Mouse (Mus musculus) myocyte (in vitro differentiated cells): Measurements from ENCODE around the gene Ada. TPM values are rescaled to one million over a fixed set of nuclear protein-coding genes. Genes with fewer than 3 reads are reported as not detected.

ENCODE experiments used
- H3K27me3 ChIP-seq: one replicate; pipeline ENCODE4 v1.6.1; 2011; ENCODE audit not compliant: control insufficient read depth, insufficient read depth, insufficient read length
- H3K36me3 ChIP-seq: one replicate; pipeline ENCODE4 v1.6.1; 2011; ENCODE audit not compliant: control insufficient read depth, insufficient read depth
- H3K4me2 ChIP-seq: one replicate; pipeline ENCODE4 v1.6.1; 2011; ENCODE audit warnings: low read depth, control low read depth
- H3K4me3 ChIP-seq: one replicate; pipeline ENCODE4 v1.5.1; 2011; ENCODE audit warnings: mild to moderate bottlenecking, control low read depth, moderate library complexity
- H3K79me2 ChIP-seq: one replicate; pipeline ENCODE4 v1.6.1; 2011; ENCODE audit not compliant: control insufficient read depth, insufficient read depth
- H3ac ChIP-seq: one replicate; pipeline ENCODE4 v1.6.1; 2011; ENCODE audit not compliant: control insufficient read depth, insufficient read length
- CEBPB ChIP-seq: IDR thresholded peaks from 2 replicates; pipeline ENCODE4 v1.6.1; 2011; ENCODE audit warnings: mild to moderate bottlenecking, moderate library complexity; ENCODE audit not compliant: poor library complexity, insufficient read depth, severe bottlenecking
- E2F4 ChIP-seq: IDR thresholded peaks from one replicate; pipeline ENCODE4 v1.6.1; 2011; ENCODE audit warnings: mild to moderate bottlenecking, control low read depth, moderate library complexity; ENCODE audit not compliant: insufficient read depth
- MAX ChIP-seq: IDR thresholded peaks from one replicate; pipeline ENCODE4 v1.6.1; 2011; ENCODE audit warnings: low read depth, mild to moderate bottlenecking, control low read depth
- MYOD1 ChIP-seq, 3 experiments: IDR thresholded peaks; one replicate each; pipeline ENCODE4 v1.6.1; 2011; ENCODE audit warnings: control low read depth in 2 of 3, low read depth in 2 of 3, mild to moderate bottlenecking in 2 of 3, moderate library complexity in 1 of 3; ENCODE audit not compliant: insufficient read length in 2 of 3, control insufficient read depth in 1 of 3
- MYOG ChIP-seq, 3 experiments: IDR thresholded peaks; one replicate each; pipeline ENCODE4 v1.6.1; 2011; ENCODE audit warnings: control low read depth in 2 of 3, low read depth in 2 of 3, mild to moderate bottlenecking in 2 of 3; ENCODE audit not compliant: insufficient read length in 2 of 3, control insufficient read depth in 1 of 3, insufficient read depth in 1 of 3
- POLR2A ChIP-seq: IDR thresholded peaks from one replicate; pipeline ENCODE4 v1.6.1; 2011; ENCODE audit warnings: low read depth, mild to moderate bottlenecking, control low read depth, moderate library complexity; ENCODE audit not compliant: insufficient read length
- POLR2AphosphoS2 ChIP-seq: IDR thresholded peaks from one replicate; pipeline ENCODE4 v1.6.1; 2011; ENCODE audit warnings: low read depth, control low read depth; ENCODE audit not compliant: insufficient read length
- REST ChIP-seq: IDR thresholded peaks from one replicate; pipeline ENCODE4 v1.6.1; 2011; ENCODE audit warnings: mild to moderate bottlenecking, control low read depth, moderate library complexity; ENCODE audit not compliant: insufficient read depth, insufficient read length
- SRF ChIP-seq: IDR thresholded peaks from one replicate; pipeline ENCODE4 v1.6.1; 2011; ENCODE audit warnings: low read depth; ENCODE audit not compliant: control insufficient read depth, insufficient read length
- TCF12 ChIP-seq: IDR thresholded peaks from one replicate; pipeline ENCODE4 v1.6.1; 2011; ENCODE audit warnings: mild to moderate bottlenecking, control low read depth; ENCODE audit not compliant: poor library complexity, insufficient read depth, severe bottlenecking
- TCF3 ChIP-seq: IDR thresholded peaks from one replicate; pipeline ENCODE4 v1.6.1; 2011; ENCODE audit warnings: low read depth, control low read depth; ENCODE audit not compliant: insufficient read length
- USF1 ChIP-seq: IDR thresholded peaks from one replicate; pipeline ENCODE4 v1.6.1; 2011; ENCODE audit warnings: low read depth, mild to moderate bottlenecking, control low read depth, moderate library complexity
- polyA plus RNA-seq: library from polyadenylated mRNA; unstranded; fragments of >200 nt; fragmentation: generic; extraction: Trizol; gene quantifications from one replicate; pipeline ENCODE4 v1.2.1, GENCODE M21; 2012; ENCODE audit warnings: missing spikeins

Gene Ada
- polyA plus RNA-seq, 1 experiment: 0.60 TPM

GRCm38 (mm10) chr2:163686233-163686632, 63.8 kb downstream of the Ada start:
- peaks cover 34% of the 10 kb centered on the region for H3K79me2 ChIP-seq
- no peaks in the 10 kb centered on the region for H3K36me3 ChIP-seq
- H3K27me3 ChIP-seq: no peaks in the 10 kb centered on the region
- TF ChIP-seq TCF12 (peak; percentile 60), MYOD1 (IDR thresholded peaks at IDR 0.05; ENCODE audit: control insufficient read depth in 1 of 3, insufficient read length in 2 of 3, low read depth in 2 of 3) (peak; percentile 30 to 53 (median 44)), MYOG (IDR thresholded peaks at IDR 0.05; ENCODE audit: control insufficient read depth in 1 of 3, insufficient read depth in 1 of 3, insufficient read length in 2 of 3, low read depth in 2 of 3) (peak in 2 of 3 experiments; percentile 74 to 78), E2F4 (no peak), POLR2AphosphoS2 (no peak)
- H3ac ChIP-seq: no peak overlapping the region
- H3K4me2 ChIP-seq: peak overlapping the region; percentile 69
- H3K4me3 ChIP-seq: no peak overlapping the region

GRCm38 (mm10) chr2:163685761-163686200, 64.3 kb downstream of the Ada start:
- no peak overlapping the region for H3K4me3 ChIP-seq
- no peak overlapping the region for H3ac ChIP-seq
- H3K79me2 ChIP-seq: peaks cover 39% of the 10 kb centered on the region
- H3K36me3 ChIP-seq: no peaks in the 10 kb centered on the region
- H3K27me3 ChIP-seq: no peaks in the 10 kb centered on the region
- TF ChIP-seq MYOD1 (IDR thresholded peaks at IDR 0.05; ENCODE audit: control insufficient read depth in 1 of 3, insufficient read length in 2 of 3, low read depth in 2 of 3) (no peak), SRF (peak; percentile 31)
- peak overlapping the region; percentile 69 for H3K4me2 ChIP-seq

GRCm38 (mm10) chr2:163685287-163685686, 64.8 kb downstream of the Ada start:
- Histone ChIP-seq H3K4me3 (no peak overlapping the region), H3K79me2 (peaks cover 44% of the 10 kb centered on the region), H3K36me3 (no peaks in the 10 kb centered on the region), H3K27me3 (no peaks in the 10 kb centered on the region), H3ac (no peak overlapping the region), H3K4me2 (peak overlapping the region; percentile 69)
- TF ChIP-seq MAX (no peak), CEBPB (no peak), TCF3 (no peak), MYOD1 (IDR thresholded peaks at IDR 0.05; ENCODE audit: control insufficient read depth in 1 of 3, insufficient read length in 2 of 3, low read depth in 2 of 3) (no peak), SRF (no peak), POLR2A (no peak), USF1 (no peak), TCF12 (no peak), E2F4 (no peak), REST (no peak), POLR2AphosphoS2 (no peak), MYOG (IDR thresholded peaks at IDR 0.05; ENCODE audit: control insufficient read depth in 1 of 3, insufficient read depth in 1 of 3, insufficient read length in 2 of 3, low read depth in 2 of 3) (no peak)

GRCm38 (mm10) chr2:163682344-163682743, 67.7 kb downstream of the Ada start:
- Histone ChIP-seq H3ac (no peak overlapping the region), H3K79me2 (peaks cover 73% of the 10 kb centered on the region), H3K4me3 (no peak overlapping the region), H3K4me2 (no peak overlapping the region), H3K27me3 (no peaks in the 10 kb centered on the region), H3K36me3 (no peaks in the 10 kb centered on the region)
- no peak for TF ChIP-seq TCF12
- TF ChIP-seq E2F4: no peak
- TF ChIP-seq USF1: no peak
- no peak for TF ChIP-seq MYOD1 (IDR thresholded peaks at IDR 0.05; ENCODE audit: control insufficient read depth in 1 of 3, insufficient read length in 2 of 3, low read depth in 2 of 3)
- TF ChIP-seq POLR2AphosphoS2: no peak
- no peak for TF ChIP-seq CEBPB
- no peak for TF ChIP-seq SRF
- TF ChIP-seq MYOG (IDR thresholded peaks at IDR 0.05; ENCODE audit: control insufficient read depth in 1 of 3, insufficient read depth in 1 of 3, insufficient read length in 2 of 3, low read depth in 2 of 3): no peak
- no peak for TF ChIP-seq POLR2A
- TF ChIP-seq TCF3: no peak
- TF ChIP-seq REST: no peak
- TF ChIP-seq MAX: no peak

GRCm38 (mm10) chr2:163676745-163677144, 73.3 kb downstream of the Ada start:
- H3K27me3 ChIP-seq: no peaks in the 10 kb centered on the region
- H3K36me3 ChIP-seq: no peaks in the 10 kb centered on the region
- H3K4me2 ChIP-seq: peak overlapping the region; percentile 93
- no peak overlapping the region for H3ac ChIP-seq
- no peak overlapping the region for H3K4me3 ChIP-seq
- TF ChIP-seq REST (no peak), USF1 (no peak)
- H3K79me2 ChIP-seq: peaks cover 78% of the 10 kb centered on the region

Other genes with a start within 250 kb of the Ada start
- gene Hnf4a, start 243.4 kb downstream of the Ada start, polyA plus RNA-seq: not detected
- 20.2 TPM for gene Ttpal, start 147.9 kb downstream of the Ada start, polyA plus RNA-seq
- gene Serinc3, start 105.1 kb downstream of the Ada start, polyA plus RNA-seq: 88.9 TPM
- gene Pkig, start 91.9 kb downstream of the Ada start, polyA plus RNA-seq: 799 TPM
- 2.0 TPM for gene Ccn5, start 70.6 kb upstream of the Ada start, polyA plus RNA-seq
- not detected for gene Kcnk15, start 103.4 kb upstream of the Ada start, polyA plus RNA-seq
- gene Rims4, start 168.4 kb upstream of the Ada start, polyA plus RNA-seq: not detected
- gene Ywhab, start 244.7 kb upstream of the Ada start, polyA plus RNA-seq: 118 TPM